Mouse (Mus musculus): ENCODE measurements around the gene Samd15. TPM values are rescaled to one million over a fixed set of nuclear protein-coding genes. Genes with fewer than 3 reads are reported as not detected.

Gene Samd15
- total RNA-seq, 2 experiments from 2014 or later: not detected

- no peak for DNase-seq
- intact Hi-C loops (cut with DNase I): no loop called here
Measured at GRCm38 (mm10) chr12:87226801-87227200, 27.3 kb downstream of the Samd15 start.

GRCm38 (mm10) chr12:87229633-87230032 lies 30.1 kb downstream of the Samd15 start:
- intact Hi-C loops (cut with DNase I): no loop called here
- no peak for DNase-seq

- intact Hi-C loops (cut with DNase I): no loop called here
- DNase-seq: no peak
Measured at GRCm38 (mm10) chr12:87230379-87230895, 30.9 kb downstream of the Samd15 start.

GRCm38 (mm10) chr12:87236882-87237483 lies 37.5 kb downstream of the Samd15 start:
- intact Hi-C loops (cut with DNase I): no loop called here

GRCm38 (mm10) chr12:87238632-87239031 lies 39.1 kb downstream of the Samd15 start, which contains the start of gene Noxred1:
Noxred1 (minus strand) TSS chr12:87238732.
- DNase-seq: no peak
- intact Hi-C loops (cut with DNase I): no loop called here

More at GRCm38 (mm10) chr12:87236882-87237483, 37.5 kb downstream of the Samd15 start:
- DNase-seq: no peak

GRCm38 (mm10) chr12:87250161-87250560 lies 50.6 kb downstream of the Samd15 start:
- intact Hi-C loops (cut with DNase I): no loop called here
- DNase-seq: no peak

GRCm38 (mm10) chr12:87253878-87254277 lies 54.4 kb downstream of the Samd15 start:
- intact Hi-C loops (cut with DNase I): no loop called here
- DNase-seq: no peak

GRCm38 (mm10) chr12:87256629-87257028 lies 57.1 kb downstream of the Samd15 start:
- no peak for DNase-seq

GRCm38 (mm10) chr12:87260562-87260961 lies 61.0 kb downstream of the Samd15 start:
- intact Hi-C loops (cut with DNase I): loop anchor here (10.0 kb wide), 1 partner anchor 154 kb away; no protein-coding TSS in a partner anchor
- no peak for DNase-seq

More at GRCm38 (mm10) chr12:87256629-87257028, 57.1 kb downstream of the Samd15 start:
- intact Hi-C loops (cut with DNase I): no loop called here

Other genes with a start within 250 kb of the Samd15 start
- not detected for gene Zdhhc22, start 209.3 kb upstream of the Samd15 start, total RNA-seq (2021)
- not detected for gene Tmem63c, start 178.4 kb upstream of the Samd15 start, total RNA-seq (2021)
- not detected for gene Ngb, start 97.2 kb upstream of the Samd15 start, total RNA-seq (2021)
- gene Gstz1, start 52.6 kb upstream of the Samd15 start, total RNA-seq (2021): 10 to 100 TPM; 34.9 to 36.0 TPM
- 1 to 10 TPM; 4.4 to 5.0 TPM for gene Pomt2, start 51.8 kb upstream of the Samd15 start, total RNA-seq (2021)
- 1 to 10 TPM; 1.7 to 1.9 TPM for gene Tmed8, start 731 bp downstream of the Samd15 start, total RNA-seq (2021)
- gene Noxred1, start 39.0 kb downstream of the Samd15 start, total RNA-seq (2021): under 1 TPM; 0.33 to 0.47 TPM
- 10 to 100 TPM in 1 of 2 experiments, 1 to 10 TPM in 1; 7.3 to 10.1 TPM for gene Vipas39, start 66.5 kb downstream of the Samd15 start, total RNA-seq (2021)
- 100 to 1,000 TPM; 117 to 123 TPM for gene Ahsa1, start 66.8 kb downstream of the Samd15 start, total RNA-seq (2021)
- not detected for gene Ism2, start 100.0 kb downstream of the Samd15 start, total RNA-seq (2021)
- 10 to 100 TPM in 1 of 2 experiments, 1 to 10 TPM in 1; 9.2 to 10.5 TPM for gene Sptlc2, start 188.6 kb downstream of the Samd15 start, total RNA-seq (2021)
- 100 to 1,000 TPM; 139 to 146 TPM for gene Slirp, start 244.2 kb downstream of the Samd15 start, total RNA-seq (2021)
- gene Alkbh1, start 244.3 kb downstream of the Samd15 start, total RNA-seq (2021): 1 to 10 TPM; 3.5 to 6.7 TPM